Comparison of ENCODE assay signal across 25 mouse cellular contexts in the genomic region with DNA sequence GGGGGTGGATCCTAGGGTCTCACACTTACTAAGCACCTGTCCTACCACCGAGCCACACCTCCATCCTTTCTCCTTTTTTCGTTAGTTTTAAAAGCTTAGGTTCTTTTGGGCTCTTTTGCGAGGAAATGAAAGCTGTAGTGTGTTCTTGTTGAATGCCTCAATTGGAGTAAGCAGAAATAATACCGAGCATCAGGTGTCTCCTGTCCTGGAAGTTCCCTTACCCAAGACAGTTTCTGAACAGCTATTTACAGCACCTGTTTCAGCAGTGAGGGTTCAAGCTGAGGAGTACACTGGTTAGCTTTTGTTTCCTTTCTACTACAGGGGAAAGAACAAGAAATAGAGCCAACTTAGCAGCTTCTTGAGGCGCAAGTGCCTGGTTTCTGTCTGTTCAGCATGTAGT. TPM values are rescaled to one million over a fixed set of nuclear protein-coding genes. Genes with fewer than 3 reads are reported as not detected.
DNase-seq lines count a peak whose midpoint lies in the region; ATAC-seq and TF ChIP-seq lines count a peak whose summit lies in the region.
"Had no signal": no experiment of that assay in that cellular context is flagged by ENCODE, and none has a peak within 500 bp of the region (broad histone marks: within the 10 kb centered on the region; RNA-seq: fewer than 3 reads in every experiment).

No protein-coding gene starts in this region.

- H3K27ac ChIP-seq in liver, embryonic 13.5 days = no peak overlapping the region
- H3K27ac ChIP-seq in liver, postnatal 0 days (ENCODE audit: low read depth) = no peak overlapping the region
- H3K27ac ChIP-seq: forebrain, embryonic 10.5 days; forebrain, embryonic 13.5 days; heart, embryonic 15.5 days; hindbrain, embryonic 10.5 days; hindbrain, embryonic 13.5 days; intestine, embryonic 15.5 days had no signal

- H3K4me3 ChIP-seq in liver, embryonic 13.5 days (replicated peaks) = no peak overlapping the region
- H3K4me3 ChIP-seq in liver, postnatal 0 days (ENCODE audit: low read depth, low read length) = no peak overlapping the region
- H3K4me3 ChIP-seq in E14TG2a.4 (replicated peaks; ENCODE audit: low read length) = peak overlapping the region; percentile 1
- H3K4me3 ChIP-seq: forebrain, embryonic 10.5 days; forebrain, embryonic 13.5 days; heart, embryonic 12.5 days; heart, embryonic 15.5 days; hindbrain, embryonic 10.5 days; hindbrain, embryonic 13.5 days; intestine, embryonic 15.5 days had no signal

- ATAC-seq in liver, embryonic 13.5 days (ENCODE audit: low read depth) = no peak
- no peak for ATAC-seq in liver, postnatal 0 days
- ATAC-seq: forebrain, embryonic 13.5 days; forebrain, embryonic 16.5 days; hindbrain, embryonic 16.5 days; intestine, embryonic 15.5 days; Patski had no signal

- no peak for TF ChIP-seq CTCF in liver, postnatal 0 days (IDR thresholded peaks at IDR 0.05; ENCODE audit: low read depth)
- no peak for TF ChIP-seq CTCF in E14TG2a.4 (conservative IDR thresholded peaks at IDR 0.05; ENCODE audit: low read length)

- no peak for TF ChIP-seq EP300 in liver, postnatal 0 days (IDR thresholded peaks at IDR 0.05; ENCODE audit: low read depth)

- peaks cover 87% of the 10 kb centered on the region for H3K4me1 ChIP-seq in liver, embryonic 13.5 days (replicated peaks)
- peaks cover 23% of the 10 kb centered on the region for H3K4me1 ChIP-seq in liver, postnatal 0 days (ENCODE audit: insufficient read depth)
- H3K4me1 ChIP-seq in E14TG2a.4 (replicated peaks; ENCODE audit: low read depth, low read length) = peaks cover 89% of the 10 kb centered on the region

- H3K4me2 ChIP-seq in liver, embryonic 13.5 days = no peak overlapping the region
- no peak overlapping the region for H3K4me2 ChIP-seq in liver, postnatal 0 days (ENCODE audit: low read depth, low read length)
- H3K4me2 ChIP-seq: forebrain, embryonic 13.5 days; heart, embryonic 12.5 days; heart, embryonic 15.5 days; hindbrain, embryonic 13.5 days; intestine, embryonic 15.5 days had no signal

- peak overlapping the region; percentile 17; the same call in 1 of the 2 replicates for H3K9ac ChIP-seq in liver, embryonic 13.5 days
- no peak overlapping the region for H3K9ac ChIP-seq in liver, postnatal 0 days (replicated peaks)
- H3K9ac ChIP-seq: forebrain, embryonic 13.5 days; heart, embryonic 12.5 days; heart, embryonic 15.5 days; hindbrain, embryonic 13.5 days; intestine, embryonic 15.5 days had no signal

- no peaks in the 10 kb centered on the region for H3K27me3 ChIP-seq in liver, embryonic 13.5 days
- H3K27me3 ChIP-seq in liver, postnatal 0 days (ENCODE audit: insufficient read depth, low read length) = no peaks in the 10 kb centered on the region
- H3K27me3 ChIP-seq in E14TG2a.4 (ENCODE audit: insufficient read depth, low read length) = no peaks in the 10 kb centered on the region
- H3K27me3 ChIP-seq in splenic B cell, adult 2 months (ENCODE audit: control insufficient read depth, insufficient read depth, low read length, poor library complexity, severe bottlenecking) = no peaks in the 10 kb centered on the region
- H3K27me3 ChIP-seq: forebrain, embryonic 13.5 days; heart, embryonic 12.5 days; heart, embryonic 15.5 days; hindbrain, embryonic 13.5 days; intestine, embryonic 15.5 days; Patski had no signal

- no peaks in the 10 kb centered on the region for H3K9me3 ChIP-seq in liver, embryonic 13.5 days (replicated peaks)
- H3K9me3 ChIP-seq in liver, postnatal 0 days (ENCODE audit: low read length) = no peaks in the 10 kb centered on the region
- H3K9me3 ChIP-seq in E14TG2a.4 (ENCODE audit: low read length) = no peaks in the 10 kb centered on the region
- H3K9me3 ChIP-seq: forebrain, embryonic 10.5 days; forebrain, embryonic 13.5 days; heart, embryonic 12.5 days; heart, embryonic 15.5 days; hindbrain, embryonic 10.5 days; hindbrain, embryonic 13.5 days; intestine, embryonic 15.5 days had no signal

- no peaks in the 10 kb centered on the region for H3K36me3 ChIP-seq in liver, embryonic 13.5 days
- no peaks in the 10 kb centered on the region for H3K36me3 ChIP-seq in liver, postnatal 0 days (replicated peaks; ENCODE audit: insufficient read depth, low read length)
- H3K36me3 ChIP-seq in E14TG2a.4 (ENCODE audit: insufficient read depth, low read length) = peaks cover 89% of the 10 kb centered on the region
- no peaks in the 10 kb centered on the region for H3K36me3 ChIP-seq in splenic B cell, adult 2 months (ENCODE audit: control insufficient read depth, insufficient read depth, low read length, poor library complexity, severe bottlenecking)
- H3K36me3 ChIP-seq: forebrain, embryonic 10.5 days; heart, embryonic 12.5 days; heart, embryonic 15.5 days; hindbrain, embryonic 10.5 days; hindbrain, embryonic 13.5 days; intestine, embryonic 15.5 days had no signal

- DNase-seq in liver, embryonic 13.5 days = no peak
- DNase-seq in liver, postnatal 0 days = no peak
- DNase-seq in splenic B cell, adult 2 months (ENCODE audit: low read depth, low spot score) = peak; percentile 49
- DNase-seq in right cerebral cortex, postnatal 10 days (ENCODE audit: low spot score in 2 of 2) = no peak
- no peak for DNase-seq in natural killer cell, adult 2 months (ENCODE audit: low spot score in 2 of 2)
- DNase-seq: adrenal gland, adult 2 months; adrenal gland, postnatal 14 days; cerebellum, adult 11-12 months; cerebellum, adult 8-10 months; cerebellum, postnatal 14 days; gastrocnemius, postnatal 14 days; heart, adult 18-20 months; heart, postnatal 10 days; heart, postnatal 36 days had no signal

- WGBS in liver, embryonic 13.5 days (ENCODE audit: insufficient replicate concordance) = 78% methylated on average over 5 of the region's 5 CpGs
- 73% methylated on average over 5 of the region's 5 CpGs for WGBS in liver, postnatal 0 days (ENCODE audit: insufficient replicate concordance)

RNA-seq across cellular contexts. Expression of a gene that starts 14.4 kb away (rescaled TPM):
- polyA plus RNA-seq in liver, embryonic 13.5 days (2015; fragmentation: Nextera tagmentation; extraction: Ambion mirVana) = 11.3 and 12.7 TPM in 2 replicates
- polyA plus RNA-seq in liver, postnatal 0 days (2015; fragmentation: Nextera tagmentation; extraction: Ambion mirVana) = 6.8 and 7.2 TPM in 2 replicates
